Mouse (Mus musculus): ENCODE results near the gene Uvrag. TPM values are rescaled to one million over a fixed set of nuclear protein-coding genes. Genes with fewer than 3 reads are reported as not detected.
A peak's percentile ranks its signal among the peaks of the same experiment; 100 is the strongest.

Uvrag gene
- polyA plus RNA-seq, 1 experiment from 2014 or later, result 12.8 TPM

- Histone ChIP-seq H3K9me3 (no peaks in the 10 kb centered on the region), H3K27me3 (ENCODE audit: insufficient read depth, poor library complexity, severe bottlenecking) (0 out of 2 replicates have a peak, but pooled peaks cover 5% of the 10 kb centered on the region), H3K4me1 (replicated peaks) (peaks cover 12% of the 10 kb centered on the region), H3K27ac (no peak overlapping the region), H3K4me3 (no peak overlapping the region), H3K36me3 (no peaks in the 10 kb centered on the region)
- WGBS, result 76% methylated on average over 4 of the region's 4 CpGs
- no peak for DNase-seq (ENCODE audit: low spot score)
Observed at GRCm38 (mm10) chr7:98881887-98882286, 259.1 kb downstream of the Uvrag start.

DNA sequence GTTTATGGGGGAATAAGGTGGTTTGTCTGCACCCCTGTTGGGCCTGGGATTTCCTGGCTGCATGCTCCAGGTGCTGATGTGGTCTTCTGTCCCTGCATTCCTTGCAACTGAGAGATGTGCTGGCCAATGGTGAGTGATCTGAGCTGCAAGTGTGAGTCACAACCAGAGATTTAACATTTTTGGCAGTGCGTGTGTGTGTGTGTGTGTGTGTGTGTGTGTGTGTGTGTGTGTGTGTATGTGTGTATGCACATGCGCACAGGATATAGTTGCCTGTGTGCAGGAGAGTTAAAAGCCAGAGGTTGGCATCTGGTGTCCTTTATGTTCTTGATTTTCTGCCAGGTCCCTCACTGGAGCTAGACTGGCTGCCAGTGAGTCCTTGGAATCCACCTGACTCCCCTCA, 261.8 kb downstream of the Uvrag start:
- Histone ChIP-seq H3K9me3 (no peaks in the 10 kb centered on the region), H3K4me1 (replicated peaks) (peaks cover 29% of the 10 kb centered on the region), H3K4me3 (no peak overlapping the region), H3K27ac (no peak overlapping the region), H3K27me3 (ENCODE audit: insufficient read depth, poor library complexity, severe bottlenecking) (peaks cover 11% of the 10 kb centered on the region), H3K36me3 (no peaks in the 10 kb centered on the region)
- 95% methylated on average over 2 of the region's 2 CpGs for WGBS
- no peak for DNase-seq (ENCODE audit: low spot score)

GRCm38 (mm10) chr7:98876119-98876518, 264.8 kb downstream of the Uvrag start:
- Histone ChIP-seq H3K27me3 (ENCODE audit: insufficient read depth, poor library complexity, severe bottlenecking) (peaks cover 30% of the 10 kb centered on the region), H3K27ac (peak overlapping the region; percentile 53), H3K36me3 (no peaks in the 10 kb centered on the region), H3K4me1 (replicated peaks) (peaks cover 31% of the 10 kb centered on the region), H3K4me3 (no peak overlapping the region), H3K9me3 (no peaks in the 10 kb centered on the region)
- no peak for DNase-seq (ENCODE audit: low spot score)
- whole genome bisulfite sequencing, result 41% methylated on average over 13 of the region's 13 CpGs

DNA sequence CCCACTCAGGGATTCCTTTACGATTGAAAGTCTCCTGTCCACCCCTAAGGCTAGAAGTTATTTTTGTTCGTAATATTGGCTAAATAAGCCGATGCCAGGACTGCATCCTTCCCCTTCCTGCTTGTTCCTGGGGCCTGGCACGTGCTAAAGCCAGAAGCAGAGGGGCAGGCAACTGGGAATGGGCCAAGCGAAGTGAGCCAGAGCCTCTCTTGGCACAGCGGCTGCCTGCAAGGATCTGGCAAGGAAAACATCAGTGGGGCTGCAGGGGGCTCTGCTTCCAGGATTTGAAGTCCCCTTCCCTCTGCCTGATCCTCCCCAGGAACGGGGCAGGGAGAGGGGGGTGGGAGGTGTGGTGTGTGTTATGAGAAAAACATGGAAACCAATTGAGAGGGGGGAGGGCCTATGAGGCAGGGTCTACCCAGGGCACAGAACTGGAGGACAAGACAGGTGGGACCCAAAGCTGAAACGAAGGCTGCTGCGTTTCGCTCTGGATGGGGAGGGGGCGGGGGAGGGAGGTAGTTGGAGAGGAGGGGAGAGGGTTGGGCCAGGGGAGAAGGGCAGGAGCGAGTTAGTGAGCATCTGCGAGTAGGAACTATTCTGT, 265.5 kb downstream of the Uvrag start:
- peaks cover 36% of the 10 kb centered on the region for H3K27me3 ChIP-seq (ENCODE audit: insufficient read depth, poor library complexity, severe bottlenecking)
- no peak for DNase-seq (ENCODE audit: low spot score)

GRCm38 (mm10) chr7:98874411-98874951, 266.5 kb downstream of the Uvrag start:
- no peak for DNase-seq (ENCODE audit: low spot score)
- Histone ChIP-seq H3K27ac (no peak overlapping the region), H3K4me1 (replicated peaks) (peaks cover 42% of the 10 kb centered on the region), H3K36me3 (no peaks in the 10 kb centered on the region), H3K9me3 (no peaks in the 10 kb centered on the region), H3K4me3 (no peak overlapping the region), H3K27me3 (ENCODE audit: insufficient read depth, poor library complexity, severe bottlenecking) (peaks cover 43% of the 10 kb centered on the region)
- WGBS, result 67% methylated on average over 6 of the region's 6 CpGs

More for the DNA sequence above, 265.5 kb downstream of the Uvrag start:
- WGBS, result 26% methylated on average over 13 of the region's 13 CpGs
- Histone ChIP-seq H3K9me3 (no peaks in the 10 kb centered on the region), H3K4me1 (replicated peaks) (peaks cover 37% of the 10 kb centered on the region), H3K36me3 (no peaks in the 10 kb centered on the region), H3K4me3 (no peak overlapping the region), H3K27ac (peak overlapping the region; percentile 3)

- no peak for DNase-seq (ENCODE audit: low spot score)
- Histone ChIP-seq H3K4me1 (replicated peaks) (peaks cover 53% of the 10 kb centered on the region), H3K27ac (no peak overlapping the region), H3K9me3 (no peaks in the 10 kb centered on the region), H3K36me3 (no peaks in the 10 kb centered on the region), H3K27me3 (ENCODE audit: insufficient read depth, poor library complexity, severe bottlenecking) (peaks cover 46% of the 10 kb centered on the region), H3K4me3 (no peak overlapping the region)
- WGBS, result 79% methylated on average over 12 of the region's 12 CpGs
Observed at GRCm38 (mm10) chr7:98873316-98873715, 267.6 kb downstream of the Uvrag start.

DNA sequence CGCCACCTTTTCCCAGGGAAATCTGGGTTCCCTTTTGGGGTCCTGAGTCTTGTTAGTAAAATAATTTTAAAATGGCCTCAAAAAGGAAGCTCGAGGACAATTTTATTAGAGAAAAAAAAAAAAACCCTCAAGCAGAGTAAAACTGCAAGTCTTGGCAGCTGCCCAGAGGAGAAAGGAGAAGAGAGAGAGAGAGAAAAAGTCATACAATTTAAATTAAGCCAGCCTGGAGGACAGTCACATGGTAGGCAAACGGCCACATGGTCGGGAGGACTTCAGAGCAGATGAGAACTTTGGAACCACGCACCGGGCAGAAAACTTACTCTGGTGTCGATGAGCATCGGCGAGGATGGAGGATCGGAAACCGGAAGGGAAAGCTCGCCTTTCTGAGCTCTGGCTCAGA, 269.1 kb downstream of the Uvrag start:
- Histone ChIP-seq H3K27me3 (ENCODE audit: insufficient read depth, poor library complexity, severe bottlenecking) (peaks cover 42% of the 10 kb centered on the region), H3K4me1 (replicated peaks) (peaks cover 59% of the 10 kb centered on the region), H3K9me3 (no peaks in the 10 kb centered on the region), H3K36me3 (no peaks in the 10 kb centered on the region), H3K4me3 (no peak overlapping the region), H3K27ac (no peak overlapping the region)
- no peak for DNase-seq (ENCODE audit: low spot score)
- 82% methylated on average over 12 of the region's 12 CpGs for WGBS

- Histone ChIP-seq H3K4me3 (no peak overlapping the region), H3K27ac (peak overlapping the region; percentile 66), H3K9me3 (no peaks in the 10 kb centered on the region), H3K4me1 (replicated peaks) (peaks cover 52% of the 10 kb centered on the region), H3K36me3 (no peaks in the 10 kb centered on the region), H3K27me3 (ENCODE audit: insufficient read depth, poor library complexity, severe bottlenecking) (peaks cover 41% of the 10 kb centered on the region)
- peak; percentile 47 for DNase-seq (ENCODE audit: low spot score)
- 26% methylated on average over 12 of the region's 12 CpGs for WGBS
Observed at GRCm38 (mm10) chr7:98870791-98871190, 270.1 kb downstream of the Uvrag start.

DNA sequence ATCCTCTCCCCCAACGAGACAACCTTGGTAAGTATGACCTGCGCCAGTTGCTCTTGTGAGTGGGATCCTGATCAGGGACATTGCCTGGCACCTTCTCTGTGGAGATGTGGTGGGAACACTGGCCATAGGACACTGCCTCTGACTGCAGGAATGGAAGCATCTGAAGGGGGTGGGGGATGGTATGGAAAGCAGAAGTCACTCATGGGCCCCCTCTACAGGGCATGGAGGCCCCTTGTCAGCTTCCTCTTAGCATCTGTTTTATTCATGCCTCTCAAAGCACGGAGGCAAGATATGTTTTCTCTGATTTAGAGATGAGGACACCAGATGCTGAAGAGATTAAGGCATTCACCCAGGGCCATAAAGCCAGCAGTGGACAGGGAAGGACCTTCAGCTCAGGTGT, 271.9 kb downstream of the Uvrag start:
- Histone ChIP-seq H3K9me3 (no peaks in the 10 kb centered on the region), H3K27me3 (ENCODE audit: insufficient read depth, poor library complexity, severe bottlenecking) (peaks cover 36% of the 10 kb centered on the region), H3K27ac (no peak overlapping the region), H3K4me1 (replicated peaks) (peaks cover 52% of the 10 kb centered on the region), H3K4me3 (no peak overlapping the region), H3K36me3 (no peaks in the 10 kb centered on the region)
- WGBS, result 70% methylated on average over 3 of the region's 3 CpGs
- no peak for DNase-seq (ENCODE audit: low spot score)

- no peak overlapping the region for H3K4me3 ChIP-seq
- WGBS, result 83% methylated on average over 2 of the region's 2 CpGs
- peaks cover 63% of the 10 kb centered on the region for H3K4me1 ChIP-seq (replicated peaks)
- H3K9me3 ChIP-seq, result no peaks in the 10 kb centered on the region
- no peak for DNase-seq (ENCODE audit: low spot score)
- H3K36me3 ChIP-seq, result no peaks in the 10 kb centered on the region
- peaks cover 33% of the 10 kb centered on the region for H3K27me3 ChIP-seq (ENCODE audit: insufficient read depth, poor library complexity, severe bottlenecking)
- H3K27ac ChIP-seq, result no peak overlapping the region
Observed at GRCm38 (mm10) chr7:98867794-98868150, 273.2 kb downstream of the Uvrag start.

DNA sequence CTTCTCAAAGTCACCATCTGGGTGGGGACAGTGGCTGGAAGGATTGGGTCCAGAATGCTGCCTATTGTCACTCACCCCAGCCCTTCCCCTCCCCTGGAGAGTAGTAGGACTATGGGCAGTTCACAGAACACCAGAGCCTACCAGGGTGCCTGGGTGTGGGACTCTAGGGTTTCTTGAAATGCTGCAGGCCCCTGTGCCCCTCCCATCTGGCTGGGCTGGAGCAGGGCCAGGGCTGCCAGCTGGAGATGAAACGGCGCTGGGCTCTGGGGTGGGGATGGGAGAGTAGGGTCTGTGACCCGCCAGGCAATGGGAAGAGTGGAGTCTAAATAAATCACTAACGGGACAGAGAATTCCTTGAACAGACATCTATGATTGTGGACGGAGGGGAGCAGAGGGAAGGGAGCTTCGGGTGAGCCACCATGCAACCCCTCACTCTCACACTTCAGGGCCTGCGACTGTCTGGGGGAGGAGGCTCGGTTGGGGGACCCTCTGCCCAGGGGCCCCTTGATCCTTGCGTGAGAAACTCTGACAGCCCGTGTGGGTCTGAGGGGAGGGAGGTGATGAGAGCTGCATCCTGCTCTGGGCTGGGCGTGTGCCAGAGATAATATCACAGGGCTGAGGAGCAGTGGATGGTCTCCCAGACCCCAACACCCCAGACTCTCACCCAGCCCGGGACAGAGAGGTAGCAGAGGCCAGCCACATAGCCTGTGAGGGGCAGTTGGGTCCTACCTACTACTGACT, 273.7 kb downstream of the Uvrag start:
- no peaks in the 10 kb centered on the region for H3K36me3 ChIP-seq
- peaks cover 30% of the 10 kb centered on the region for H3K27me3 ChIP-seq (ENCODE audit: insufficient read depth, poor library complexity, severe bottlenecking)
- peaks cover 65% of the 10 kb centered on the region for H3K4me1 ChIP-seq (replicated peaks)
- DNase-seq (ENCODE audit: low spot score), result no peak
- H3K4me3 ChIP-seq, result no peak overlapping the region
- H3K9me3 ChIP-seq, result no peaks in the 10 kb centered on the region
- 42% methylated on average over 12 of the region's 12 CpGs for WGBS
- H3K27ac ChIP-seq, result peak overlapping the region; percentile 50

DNA sequence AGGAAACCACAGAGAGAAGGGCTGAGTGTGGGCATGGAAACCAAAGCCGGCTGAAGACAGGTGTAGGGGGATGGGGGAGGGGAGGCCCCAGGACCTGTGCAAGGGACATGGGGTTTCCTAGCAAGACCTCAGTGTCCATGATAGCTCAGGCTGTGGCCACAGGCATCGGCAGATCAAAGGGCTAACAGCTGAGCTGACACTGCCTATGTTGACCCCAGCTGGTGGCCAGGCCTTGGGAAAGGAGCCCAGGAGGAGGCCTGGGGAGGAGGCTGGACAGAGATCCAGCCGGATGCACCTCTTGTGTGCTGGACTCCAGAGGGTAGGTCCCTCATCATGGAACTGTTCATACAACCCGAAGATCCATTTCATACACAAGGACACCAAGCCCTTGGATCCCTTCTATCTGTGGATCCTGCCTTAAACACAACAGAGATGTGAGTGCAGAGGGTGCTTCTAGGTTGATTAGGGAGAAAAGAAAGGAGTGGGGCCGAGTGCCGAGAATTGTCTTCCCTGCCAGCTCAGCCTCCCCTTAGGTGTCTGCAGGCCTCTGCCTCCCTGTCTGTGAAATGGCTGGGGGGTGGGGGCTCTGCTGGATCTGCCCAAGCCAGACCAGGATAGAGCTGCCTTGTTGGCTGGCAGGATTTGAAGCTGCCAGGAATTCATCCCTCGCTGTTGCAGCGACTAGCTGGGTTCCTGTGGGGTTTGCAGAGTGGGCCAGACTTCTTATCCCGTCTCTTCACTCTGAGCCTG, 276.8 kb downstream of the Uvrag start:
- Histone ChIP-seq H3K4me1 (replicated peaks) (peaks cover 53% of the 10 kb centered on the region), H3K9me3 (no peaks in the 10 kb centered on the region), H3K4me3 (no peak overlapping the region), H3K27ac (peak overlapping the region; percentile 36; the same call in 1 of the 2 replicates), H3K36me3 (no peaks in the 10 kb centered on the region), H3K27me3 (ENCODE audit: insufficient read depth, poor library complexity, severe bottlenecking) (peaks cover 5% of the 10 kb centered on the region)
- no peak for DNase-seq (ENCODE audit: low spot score)
- WGBS, result 41% methylated on average over 9 of the region's 9 CpGs

DNA sequence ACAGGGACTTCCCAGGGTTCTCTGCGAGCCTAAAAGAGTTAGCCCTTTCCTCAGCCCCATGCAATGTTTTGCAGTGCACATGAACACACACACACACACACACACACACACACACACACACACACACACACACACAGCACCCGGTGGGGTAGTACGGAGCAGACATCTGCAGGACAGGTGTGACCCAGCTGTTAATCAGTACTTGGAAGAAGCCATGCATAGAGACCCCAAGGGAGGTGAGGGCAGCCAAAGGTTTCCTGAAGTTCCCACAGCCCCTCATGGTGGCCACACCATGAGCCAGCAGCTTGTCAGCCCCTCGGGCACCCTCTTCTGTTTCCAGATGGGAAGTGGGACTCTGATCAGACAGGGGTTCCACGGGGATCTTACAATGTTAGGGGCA, 277.9 kb downstream of the Uvrag start:
- Histone ChIP-seq H3K27ac (no peak overlapping the region), H3K9me3 (no peaks in the 10 kb centered on the region), H3K36me3 (no peaks in the 10 kb centered on the region), H3K4me3 (no peak overlapping the region), H3K27me3 (ENCODE audit: insufficient read depth, poor library complexity, severe bottlenecking) (0 out of 2 replicates have a peak, but pooled peaks cover 7% of the 10 kb centered on the region), H3K4me1 (replicated peaks) (peaks cover 42% of the 10 kb centered on the region)
- WGBS, result 73% methylated on average over 5 of the region's 5 CpGs
- DNase-seq (ENCODE audit: low spot score), result no peak

All from hindbrain, embryonic 10.5 days (tissue).